Mouse (Mus musculus): ENCODE results near the gene Myo1h. TPM values are rescaled to one million over a fixed set of nuclear protein-coding genes. Genes with fewer than 3 reads are reported as not detected.

The Myo1h gene
- polyA plus RNA-seq, 1 experiment from 2014 or later: 3.8 TPM

GRCm38 (mm10) chr5:114406592-114406991 is 117.6 kb downstream of the Myo1h start:
- ATAC-seq (ENCODE audit: low FRiP score, low TSS enrichment): no peak
- WGBS: 90% methylated on average over 14 of the region's 14 CpGs
- no peaks in the 10 kb centered on the region for H3K27me3 ChIP-seq (ENCODE audit: control insufficient read depth, insufficient read depth, low read length)
- H3K4me2 ChIP-seq (replicated peaks; ENCODE audit: low read depth): no peak overlapping the region
- no peaks in the 10 kb centered on the region for H3K9me3 ChIP-seq (ENCODE audit: control insufficient read depth, low read length)
- H3K4me1 ChIP-seq (replicated peaks; ENCODE audit: control insufficient read depth, insufficient read depth): no peaks in the 10 kb centered on the region
- TF ChIP-seq EP300 (optimal IDR thresholded peaks at IDR 0.05): no peak
- TF ChIP-seq CTCF (IDR thresholded peaks at IDR 0.05; ENCODE audit: low read depth): no peak
- no peak overlapping the region for H3K27ac ChIP-seq (replicated peaks)
- no peak overlapping the region for H3K4me3 ChIP-seq (ENCODE audit: low read depth, low read length)
- no peak overlapping the region for H3K9ac ChIP-seq (ENCODE audit: low read length)
- H3K36me3 ChIP-seq (ENCODE audit: control insufficient read depth, insufficient read depth, low read length): peaks cover 67% of the 10 kb centered on the region
- DNase-seq (ENCODE audit: low spot score): no peak

- Histone ChIP-seq H3K9ac (ENCODE audit: low read length) (no peak overlapping the region), H3K27ac (replicated peaks) (no peak overlapping the region), H3K9me3 (ENCODE audit: control insufficient read depth, low read length) (no peaks in the 10 kb centered on the region), H3K4me1 (replicated peaks; ENCODE audit: control insufficient read depth, insufficient read depth) (no peaks in the 10 kb centered on the region), H3K36me3 (ENCODE audit: control insufficient read depth, insufficient read depth, low read length) (peaks cover 70% of the 10 kb centered on the region), H3K4me3 (ENCODE audit: low read depth, low read length) (no peak overlapping the region), H3K4me2 (replicated peaks; ENCODE audit: low read depth) (no peak overlapping the region), H3K27me3 (ENCODE audit: control insufficient read depth, insufficient read depth, low read length) (no peaks in the 10 kb centered on the region)
- DNase-seq (ENCODE audit: low spot score) (no peak), ATAC-seq (ENCODE audit: low FRiP score, low TSS enrichment) (no peak)
- 71% methylated on average over 10 of the region's 10 CpGs for WGBS
- TF ChIP-seq EP300 (optimal IDR thresholded peaks at IDR 0.05) (no peak), CTCF (IDR thresholded peaks at IDR 0.05; ENCODE audit: low read depth) (no peak)
Observed at GRCm38 (mm10) chr5:114407269-114407668, 118.3 kb downstream of the Myo1h start.

GRCm38 (mm10) chr5:114407810-114408209 is 118.8 kb downstream of the Myo1h start:
- TF ChIP-seq CTCF (IDR thresholded peaks at IDR 0.05; ENCODE audit: low read depth) (no peak), EP300 (optimal IDR thresholded peaks at IDR 0.05) (no peak)
- H3K27me3 ChIP-seq (ENCODE audit: control insufficient read depth, insufficient read depth, low read length): no peaks in the 10 kb centered on the region
- WGBS: 87% methylated on average over 9 of the region's 9 CpGs
- no peak overlapping the region for H3K27ac ChIP-seq (replicated peaks)
- no peak overlapping the region for H3K9ac ChIP-seq (ENCODE audit: low read length)
- no peak overlapping the region for H3K4me3 ChIP-seq (ENCODE audit: low read depth, low read length)
- DNase-seq (ENCODE audit: low spot score) (no peak), ATAC-seq (ENCODE audit: low FRiP score, low TSS enrichment) (no peak)
- no peaks in the 10 kb centered on the region for H3K9me3 ChIP-seq (ENCODE audit: control insufficient read depth, low read length)
- peaks cover 67% of the 10 kb centered on the region for H3K36me3 ChIP-seq (ENCODE audit: control insufficient read depth, insufficient read depth, low read length)
- H3K4me2 ChIP-seq (replicated peaks; ENCODE audit: low read depth): no peak overlapping the region
- H3K4me1 ChIP-seq (replicated peaks; ENCODE audit: control insufficient read depth, insufficient read depth): no peaks in the 10 kb centered on the region

- H3K4me1 ChIP-seq (replicated peaks; ENCODE audit: control insufficient read depth, insufficient read depth): no peaks in the 10 kb centered on the region
- no peaks in the 10 kb centered on the region for H3K9me3 ChIP-seq (ENCODE audit: control insufficient read depth, low read length)
- ATAC-seq (ENCODE audit: low FRiP score, low TSS enrichment) (no peak), DNase-seq (ENCODE audit: low spot score) (no peak)
- H3K4me3 ChIP-seq (ENCODE audit: low read depth, low read length): no peak overlapping the region
- no peak overlapping the region for H3K9ac ChIP-seq (ENCODE audit: low read length)
- TF ChIP-seq CTCF (IDR thresholded peaks at IDR 0.05; ENCODE audit: low read depth) (no peak), EP300 (optimal IDR thresholded peaks at IDR 0.05) (no peak)
- H3K27me3 ChIP-seq (ENCODE audit: control insufficient read depth, insufficient read depth, low read length): no peaks in the 10 kb centered on the region
- H3K27ac ChIP-seq (replicated peaks): no peak overlapping the region
- peaks cover 60% of the 10 kb centered on the region for H3K36me3 ChIP-seq (ENCODE audit: control insufficient read depth, insufficient read depth, low read length)
- H3K4me2 ChIP-seq (replicated peaks; ENCODE audit: low read depth): no peak overlapping the region
- WGBS: 90% methylated on average over 11 of the region's 11 CpGs
Observed at GRCm38 (mm10) chr5:114408846-114409245, 119.9 kb downstream of the Myo1h start.

GRCm38 (mm10) chr5:114410429-114410828 is 121.5 kb downstream of the Myo1h start:
- no peak overlapping the region for H3K4me3 ChIP-seq (ENCODE audit: low read depth, low read length)
- no peaks in the 10 kb centered on the region for H3K4me1 ChIP-seq (replicated peaks; ENCODE audit: control insufficient read depth, insufficient read depth)
- H3K27me3 ChIP-seq (ENCODE audit: control insufficient read depth, insufficient read depth, low read length): no peaks in the 10 kb centered on the region
- peaks cover 61% of the 10 kb centered on the region for H3K36me3 ChIP-seq (ENCODE audit: control insufficient read depth, insufficient read depth, low read length)
- WGBS: 85% methylated on average over 13 of the region's 13 CpGs
- H3K4me2 ChIP-seq (replicated peaks; ENCODE audit: low read depth): no peak overlapping the region
- TF ChIP-seq EP300 (optimal IDR thresholded peaks at IDR 0.05) (no peak), CTCF (IDR thresholded peaks at IDR 0.05; ENCODE audit: low read depth) (no peak)
- ATAC-seq (ENCODE audit: low FRiP score, low TSS enrichment) (no peak), DNase-seq (ENCODE audit: low spot score) (no peak)
- H3K9ac ChIP-seq (ENCODE audit: low read length): no peak overlapping the region
- H3K27ac ChIP-seq (replicated peaks): no peak overlapping the region
- no peaks in the 10 kb centered on the region for H3K9me3 ChIP-seq (ENCODE audit: control insufficient read depth, low read length)

- H3K4me2 ChIP-seq (replicated peaks; ENCODE audit: low read depth): no peak overlapping the region
- no peak overlapping the region for H3K4me3 ChIP-seq (ENCODE audit: low read depth, low read length)
- H3K9ac ChIP-seq (ENCODE audit: low read length): no peak overlapping the region
- no peaks in the 10 kb centered on the region for H3K4me1 ChIP-seq (replicated peaks; ENCODE audit: control insufficient read depth, insufficient read depth)
- no peak for TF ChIP-seq CTCF (IDR thresholded peaks at IDR 0.05; ENCODE audit: low read depth)
- 56% methylated on average over 23 of the region's 23 CpGs for WGBS
- peak; percentile 28; the same call in 1 of the 2 replicates for ATAC-seq (ENCODE audit: low FRiP score, low TSS enrichment)
- no peaks in the 10 kb centered on the region for H3K9me3 ChIP-seq (ENCODE audit: control insufficient read depth, low read length)
- H3K36me3 ChIP-seq (ENCODE audit: control insufficient read depth, insufficient read depth, low read length): peaks cover 67% of the 10 kb centered on the region
- no peak overlapping the region for H3K27ac ChIP-seq (replicated peaks)
- DNase-seq (ENCODE audit: low spot score): no peak
- no peaks in the 10 kb centered on the region for H3K27me3 ChIP-seq (ENCODE audit: control insufficient read depth, insufficient read depth, low read length)
Observed at GRCm38 (mm10) chr5:114412361-114412998, 123.5 kb downstream of the Myo1h start.
